Mouse (Mus musculus): ENCODE results near the gene Tcte2. TPM values are rescaled to one million over a fixed set of nuclear protein-coding genes. Genes with fewer than 3 reads are reported as not detected.
"Not testable (repeated sequence)": the region's sequence is repeated elsewhere in the genome, so short reads cannot be mapped to it uniquely, and the experiment has no call there.

Tcte2 gene
- polyA plus RNA-seq (2015; fragmentation: Nextera tagmentation; extraction: Ambion mirVana) = 22.9 TPM in 2 replicates

DNA sequence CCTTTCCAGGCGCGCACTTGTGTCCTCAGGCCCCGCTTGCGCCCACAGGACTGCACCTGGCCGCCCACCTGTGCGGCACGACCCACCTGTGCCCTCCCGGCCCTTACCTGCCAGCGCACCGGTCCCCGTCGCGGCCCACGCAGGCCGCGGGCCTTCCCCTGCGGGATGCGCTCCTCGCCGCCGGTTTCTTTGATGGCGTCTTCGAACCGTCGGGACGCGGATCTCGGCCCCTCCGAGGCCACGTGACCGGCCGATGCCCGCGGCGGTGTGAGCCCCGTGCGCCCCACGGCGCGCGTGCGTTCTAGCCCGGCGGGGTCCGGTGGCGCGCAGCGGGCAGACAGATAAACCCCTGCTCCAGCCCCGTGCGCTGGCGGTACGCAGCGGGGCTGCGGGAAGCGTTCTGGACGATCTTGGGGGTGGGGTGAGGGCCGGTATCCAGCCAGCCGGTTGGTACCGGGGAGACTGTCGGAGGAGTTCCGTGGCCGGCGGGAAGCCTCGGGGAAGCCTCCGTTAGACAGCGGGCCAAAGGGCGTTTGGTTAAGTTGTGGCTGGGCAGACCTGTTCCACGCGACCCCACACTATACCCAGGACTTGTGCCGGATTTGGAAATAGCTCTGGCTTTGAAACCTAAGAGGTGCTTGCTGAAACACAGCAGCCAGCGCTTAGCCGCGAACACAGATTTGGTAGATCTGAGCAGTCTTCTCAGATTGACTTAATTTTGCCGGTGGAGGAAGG lies at the start of gene Tcte2:
Gene Tcte2, minus strand, starts transcription at position 647 of the 735 bp plus-strand sequence.
- no peaks in the 10 kb centered on the region for H3K27me3 ChIP-seq (replicated peaks; ENCODE audit: control insufficient read depth, insufficient read depth, low read length)
- H3K4me3 ChIP-seq (replicated peaks; ENCODE audit: low read length) = peak within 1 kb of the TSS; percentile 97
- no peaks in the 10 kb centered on the region for H3K36me3 ChIP-seq (ENCODE audit: control insufficient read depth, insufficient read depth)
- ATAC-seq = peak; percentile 19
- under 1% methylated on average over 74 of the region's 74 CpGs for WGBS
- peak within 1 kb of the TSS; percentile 87 for H3K4me2 ChIP-seq (ENCODE audit: low read length)
- peak within 1 kb of the TSS; percentile 98 for H3K9ac ChIP-seq (replicated peaks; ENCODE audit: low read depth, low read length)
- peak within 1 kb of the TSS; percentile 98 for H3K27ac ChIP-seq (ENCODE audit: low read length)
- peaks cover 27% of the 10 kb centered on the region for H3K4me1 ChIP-seq (replicated peaks; ENCODE audit: control insufficient read depth, insufficient read depth, low read length)
- H3K9me3 ChIP-seq (ENCODE audit: control insufficient read depth, low read length) = no peaks in the 10 kb centered on the region

- H3K4me2 ChIP-seq (ENCODE audit: low read length) = no peak overlapping the region
- peaks cover 20% of the 10 kb centered on the region for H3K36me3 ChIP-seq (ENCODE audit: control insufficient read depth, insufficient read depth)
- 90% methylated on average over 1 of the region's 1 CpGs for WGBS
- no peak for ATAC-seq
- no peak overlapping the region for H3K9ac ChIP-seq (replicated peaks; ENCODE audit: low read depth, low read length)
- H3K27me3 ChIP-seq (replicated peaks; ENCODE audit: control insufficient read depth, insufficient read depth, low read length) = no peaks in the 10 kb centered on the region
- no peaks in the 10 kb centered on the region for H3K9me3 ChIP-seq (ENCODE audit: control insufficient read depth, low read length)
- H3K4me3 ChIP-seq (replicated peaks; ENCODE audit: low read length) = no peak overlapping the region
- no peaks in the 10 kb centered on the region for H3K4me1 ChIP-seq (replicated peaks; ENCODE audit: control insufficient read depth, insufficient read depth, low read length)
- no peak overlapping the region for H3K27ac ChIP-seq (ENCODE audit: low read length)
Observed at GRCm38 (mm10) chr17:13806016-13806415, 44.4 kb upstream of the Tcte2 start.

- 78% methylated on average over 2 of the region's 2 CpGs for WGBS
- no peaks in the 10 kb centered on the region for H3K9me3 ChIP-seq (ENCODE audit: control insufficient read depth, low read length)
- no peaks in the 10 kb centered on the region for H3K4me1 ChIP-seq (replicated peaks; ENCODE audit: control insufficient read depth, insufficient read depth, low read length)
- no peak for ATAC-seq
- H3K27me3 ChIP-seq (replicated peaks; ENCODE audit: control insufficient read depth, insufficient read depth, low read length) = no peaks in the 10 kb centered on the region
- H3K9ac ChIP-seq (replicated peaks; ENCODE audit: low read depth, low read length) = no peak overlapping the region
- no peak overlapping the region for H3K27ac ChIP-seq (ENCODE audit: low read length)
- no peak overlapping the region for H3K4me2 ChIP-seq (ENCODE audit: low read length)
- H3K36me3 ChIP-seq (ENCODE audit: control insufficient read depth, insufficient read depth) = peaks cover 16% of the 10 kb centered on the region
- H3K4me3 ChIP-seq (replicated peaks; ENCODE audit: low read length) = no peak overlapping the region
Observed at GRCm38 (mm10) chr17:13802836-13803408, 41.3 kb upstream of the Tcte2 start.

GRCm38 (mm10) chr17:13797691-13798090 lies 36.1 kb upstream of the Tcte2 start:
- ATAC-seq = no peak
- WGBS = 92% methylated on average over 1 of the region's 1 CpGs

DNA sequence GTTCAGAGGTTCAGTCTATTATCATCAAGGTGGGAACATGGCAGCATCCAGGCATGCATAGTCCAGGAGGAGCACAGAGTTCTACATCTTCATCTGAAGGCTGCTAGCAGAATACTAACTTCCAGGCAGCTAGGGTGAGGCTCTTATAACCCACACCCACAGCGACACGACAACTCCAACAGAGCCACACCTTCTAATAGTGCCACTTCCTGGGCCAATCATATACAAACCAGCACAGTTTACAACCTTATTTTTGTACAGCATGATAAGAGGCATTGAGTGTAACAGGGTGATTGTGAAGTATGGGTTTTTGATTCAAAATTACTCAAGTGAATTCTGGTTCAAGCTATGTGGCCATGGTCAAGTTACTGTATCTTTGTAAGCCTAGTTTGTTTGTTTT lies 28.4 kb upstream of the Tcte2 start:
- not testable (repeated sequence) for H3K4me2 ChIP-seq (ENCODE audit: low read length); H3K9me3 ChIP-seq (ENCODE audit: control insufficient read depth, low read length); ATAC-seq; H3K9ac ChIP-seq (replicated peaks; ENCODE audit: low read depth, low read length); H3K27ac ChIP-seq (ENCODE audit: low read length); H3K36me3 ChIP-seq (ENCODE audit: control insufficient read depth, insufficient read depth); H3K4me3 ChIP-seq (replicated peaks; ENCODE audit: low read length); H3K27me3 ChIP-seq (replicated peaks; ENCODE audit: control insufficient read depth, insufficient read depth, low read length); H3K4me1 ChIP-seq (replicated peaks; ENCODE audit: control insufficient read depth, insufficient read depth, low read length)
- 97% methylated on average over 2 of the region's 2 CpGs for WGBS

More at GRCm38 (mm10) chr17:13797691-13798090, 36.1 kb upstream of the Tcte2 start:
- Histone ChIP-seq H3K27ac (ENCODE audit: low read length) (no peak overlapping the region), H3K4me2 (ENCODE audit: low read length) (no peak overlapping the region), H3K9ac (replicated peaks; ENCODE audit: low read depth, low read length) (no peak overlapping the region), H3K4me3 (replicated peaks; ENCODE audit: low read length) (no peak overlapping the region), H3K9me3 (ENCODE audit: control insufficient read depth, low read length) (no peaks in the 10 kb centered on the region), H3K27me3 (replicated peaks; ENCODE audit: control insufficient read depth, insufficient read depth, low read length) (no peaks in the 10 kb centered on the region), H3K36me3 (ENCODE audit: control insufficient read depth, insufficient read depth) (no peaks in the 10 kb centered on the region), H3K4me1 (replicated peaks; ENCODE audit: control insufficient read depth, insufficient read depth, low read length) (no peaks in the 10 kb centered on the region)

GRCm38 (mm10) chr17:13783469-13783868 lies 21.8 kb upstream of the Tcte2 start:
- no peak overlapping the region for H3K4me2 ChIP-seq (ENCODE audit: low read length)
- no peak overlapping the region for H3K9ac ChIP-seq (replicated peaks; ENCODE audit: low read depth, low read length)
- no peaks in the 10 kb centered on the region for H3K36me3 ChIP-seq (ENCODE audit: control insufficient read depth, insufficient read depth)
- H3K27me3 ChIP-seq (replicated peaks; ENCODE audit: control insufficient read depth, insufficient read depth, low read length) = no peaks in the 10 kb centered on the region
- no peak overlapping the region for H3K27ac ChIP-seq (ENCODE audit: low read length)
- H3K4me1 ChIP-seq (replicated peaks; ENCODE audit: control insufficient read depth, insufficient read depth, low read length) = peaks cover 9% of the 10 kb centered on the region
- WGBS = 96% methylated on average over 1 of the region's 1 CpGs
- H3K4me3 ChIP-seq (replicated peaks; ENCODE audit: low read length) = no peak overlapping the region
- ATAC-seq = no peak
- no peaks in the 10 kb centered on the region for H3K9me3 ChIP-seq (ENCODE audit: control insufficient read depth, low read length)

GRCm38 (mm10) chr17:13781948-13782347 lies 20.3 kb upstream of the Tcte2 start:
- peak; percentile 43; the same call in 1 of the 2 replicates for ATAC-seq
- H3K4me2 ChIP-seq (ENCODE audit: low read length) = no peak overlapping the region
- H3K4me3 ChIP-seq (replicated peaks; ENCODE audit: low read length) = no peak overlapping the region
- no peak overlapping the region for H3K9ac ChIP-seq (replicated peaks; ENCODE audit: low read depth, low read length)
- no peak overlapping the region for H3K27ac ChIP-seq (ENCODE audit: low read length)
- H3K9me3 ChIP-seq (ENCODE audit: control insufficient read depth, low read length) = no peaks in the 10 kb centered on the region
- 65% methylated on average over 5 of the region's 5 CpGs for WGBS
- H3K36me3 ChIP-seq (ENCODE audit: control insufficient read depth, insufficient read depth) = no peaks in the 10 kb centered on the region
- peaks cover 9% of the 10 kb centered on the region for H3K4me1 ChIP-seq (replicated peaks; ENCODE audit: control insufficient read depth, insufficient read depth, low read length)
- no peaks in the 10 kb centered on the region for H3K27me3 ChIP-seq (replicated peaks; ENCODE audit: control insufficient read depth, insufficient read depth, low read length)

DNA sequence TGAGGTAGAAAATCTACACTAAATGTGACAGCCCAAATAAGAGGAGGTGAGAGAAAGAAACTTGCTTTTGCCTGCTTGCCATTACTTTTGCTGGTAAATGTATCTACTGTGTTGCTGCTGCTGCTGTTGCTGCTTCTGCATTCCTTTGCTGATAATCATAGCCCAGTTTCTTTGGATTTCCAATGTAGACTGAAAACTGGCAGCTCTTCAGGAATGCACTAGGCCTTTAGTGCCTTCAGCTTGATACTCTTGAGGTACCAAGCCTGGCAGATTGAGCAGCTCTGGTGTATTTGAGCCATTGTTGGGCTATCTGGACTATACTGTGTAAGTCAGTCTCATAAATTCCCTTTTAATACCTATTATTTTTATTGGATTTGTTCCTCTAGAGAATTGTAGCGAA lies 17.2 kb upstream of the Tcte2 start:
- Histone ChIP-seq H3K9ac (replicated peaks; ENCODE audit: low read depth, low read length) (no peak overlapping the region), H3K4me2 (ENCODE audit: low read length) (no peak overlapping the region), H3K9me3 (ENCODE audit: control insufficient read depth, low read length) (no peaks in the 10 kb centered on the region), H3K27ac (ENCODE audit: low read length) (no peak overlapping the region), H3K36me3 (ENCODE audit: control insufficient read depth, insufficient read depth) (no peaks in the 10 kb centered on the region), H3K4me3 (replicated peaks; ENCODE audit: low read length) (no peak overlapping the region), H3K27me3 (replicated peaks; ENCODE audit: control insufficient read depth, insufficient read depth, low read length) (no peaks in the 10 kb centered on the region), H3K4me1 (replicated peaks; ENCODE audit: control insufficient read depth, insufficient read depth, low read length) (peaks cover 3% of the 10 kb centered on the region)
- no peak for ATAC-seq
- 97% methylated on average over 1 of the region's 1 CpGs for WGBS

GRCm38 (mm10) chr17:13777676-13778075 lies 16.1 kb upstream of the Tcte2 start:
- Histone ChIP-seq H3K4me2 (ENCODE audit: low read length) (no peak overlapping the region), H3K27ac (ENCODE audit: low read length) (no peak overlapping the region), H3K9ac (replicated peaks; ENCODE audit: low read depth, low read length) (no peak overlapping the region), H3K4me3 (replicated peaks; ENCODE audit: low read length) (no peak overlapping the region), H3K4me1 (replicated peaks; ENCODE audit: control insufficient read depth, insufficient read depth, low read length) (peaks cover 3% of the 10 kb centered on the region), H3K9me3 (ENCODE audit: control insufficient read depth, low read length) (no peaks in the 10 kb centered on the region), H3K36me3 (ENCODE audit: control insufficient read depth, insufficient read depth) (no peaks in the 10 kb centered on the region), H3K27me3 (replicated peaks; ENCODE audit: control insufficient read depth, insufficient read depth, low read length) (no peaks in the 10 kb centered on the region)
- no peak for ATAC-seq
- 82% methylated on average over 2 of the region's 2 CpGs for WGBS
